ENCODE assay signal across 8 mouse cellular contexts in the genomic region with DNA sequence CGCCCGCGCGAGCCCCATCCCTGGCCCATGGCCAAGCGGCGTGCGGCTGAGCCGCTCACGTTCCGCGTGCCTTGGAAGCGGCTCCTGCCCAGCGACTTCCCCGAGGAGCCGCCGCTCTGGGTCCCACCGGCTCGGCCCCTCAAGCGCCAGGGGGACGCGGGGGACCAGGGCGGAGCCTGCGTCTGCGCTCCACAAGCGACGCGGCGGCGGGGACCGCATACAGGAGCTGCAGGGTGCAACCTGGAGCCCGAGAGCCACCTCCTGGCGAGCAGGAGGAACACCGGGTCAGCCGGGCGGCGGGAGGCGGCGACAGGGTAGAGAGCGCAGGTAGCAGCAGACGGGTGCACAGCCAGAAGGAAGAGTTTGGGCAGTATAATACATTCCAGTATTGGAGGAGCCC. TPM values are rescaled to one million over a fixed set of nuclear protein-coding genes. Genes with fewer than 3 reads are reported as not detected.
DNase-seq lines count a peak whose midpoint lies in the region; ATAC-seq and TF ChIP-seq lines count a peak whose summit lies in the region.

No protein-coding gene starts in this region.

- intact Hi-C loops in gastrocnemius, adult 2 months (cut with DNase I), result no loop called here
- intact Hi-C loops in left cerebral cortex, adult 2 months (cut with DNase I), result loop anchor here (5.0 kb wide), 1 partner anchor 198 kb away; no protein-coding TSS in a partner anchor

- peak; percentile 66 for TF ChIP-seq CTCF in gastrocnemius, adult 2 months (IDR thresholded peaks at IDR 0.05)
- peak; percentile 66 for TF ChIP-seq CTCF in left cerebral cortex, adult 2 months (IDR thresholded peaks at IDR 0.05)

- peak; percentile 78 for DNase-seq in WW6 (ENCODE audit: low read depth, low spot score)
- peak; percentile 73 for DNase-seq in gastrocnemius, adult 2 months
- DNase-seq in induced T-regulatory cell, adult 2 months (ENCODE audit: low read depth), result peak; percentile 76
- peak; percentile 67 to 76 for DNase-seq in left cerebral cortex, adult 2 months (ENCODE audit: extremely low spot score in 1 of 2, low spot score in 2 of 2)
- DNase-seq in right cerebral cortex, adult 18-20 months, result peak; percentile 60
- DNase-seq in urinary bladder, adult 18-20 months (ENCODE audit: low spot score in 2 of 2), result peak; percentile 50 to 68

- no peak overlapping the region for H3K27ac ChIP-seq in gastrocnemius, adult 2 months
- H3K27ac ChIP-seq in left cerebral cortex, adult 2 months, result no peak overlapping the region

- peak overlapping the region; percentile 75 for H3K4me3 ChIP-seq in gastrocnemius, adult 2 months
- H3K4me3 ChIP-seq in left cerebral cortex, adult 2 months, result peak overlapping the region; percentile 57

- ATAC-seq in common myeloid progenitor, adult 5-6 weeks (replicated peaks; ENCODE audit: low read depth, poor library complexity, severe bottlenecking), result peak; percentile 99
- ATAC-seq in megakaryocyte, adult 5-6 weeks (ENCODE audit: poor library complexity, severe bottlenecking), result peak; percentile 99

RNA-seq across cellular contexts. Expression of gene Tex50, which starts 11.5 kb away (rescaled TPM):
- total RNA-seq in common myeloid progenitor, adult 5-6 weeks (2017), result not detected in 2 replicates
- not detected for total RNA-seq in gastrocnemius, adult 2 months (2021)
- not detected for total RNA-seq in left cerebral cortex, adult 2 months (2021)
- not detected in 2 replicates for total RNA-seq in megakaryocyte, adult 5-6 weeks (2015)
- total RNA-seq in megakaryocyte, adult 5-6 weeks (2017), result not detected in 2 replicates

RNA-seq across cellular contexts. Expression of gene Ankrd45, which starts 28.2 kb away (rescaled TPM):
- not detected in 2 replicates for total RNA-seq in common myeloid progenitor, adult 5-6 weeks (2017)
- not detected for total RNA-seq in gastrocnemius, adult 2 months (2021)
- 10 to 100 TPM; 66.4 to 68.7 TPM for total RNA-seq in left cerebral cortex, adult 2 months (2021)
- total RNA-seq in megakaryocyte, adult 5-6 weeks (2015), result not detected in 2 replicates
- total RNA-seq in megakaryocyte, adult 5-6 weeks (2017), result not detected in 2 replicates

RNA-seq across cellular contexts. Expression of gene Klhl20, which starts 39.3 kb away (rescaled TPM):
- 17.2 and 22.6 TPM in 2 replicates for total RNA-seq in common myeloid progenitor, adult 5-6 weeks (2017)
- 1 to 10 TPM; 7.2 to 8.2 TPM for total RNA-seq in gastrocnemius, adult 2 months (2021)
- 10 to 100 TPM; 14.5 to 17.5 TPM for total RNA-seq in left cerebral cortex, adult 2 months (2021)
- total RNA-seq in megakaryocyte, adult 5-6 weeks (2015), result 28.1 and 30.4 TPM in 2 replicates
- total RNA-seq in megakaryocyte, adult 5-6 weeks (2017), result 20.3 and 23.0 TPM in 2 replicates

Comparison
In these comparisons a context has a peak if more than half of its experiments do, and no peak if none do; other contexts are left out.
1. RNA of gene Ankrd45, which starts 28.2 kb away (total RNA-seq): 66.4 to 68.7 TPM in left cerebral cortex, adult 2 months; not detected in common myeloid progenitor, adult 5-6 weeks, not detected in gastrocnemius, adult 2 months and not detected in megakaryocyte, adult 5-6 weeks; every median in the first group is over 10 times any median in the second.
2. Peak in every context shown above with its lines, with median percentiles within 50 percentile points of each other: DNase-seq.